Mouse (Mus musculus) mouse embryonic stem cell (cell line): Measurements from ENCODE around the gene Rnf10.
"Not testable (repeated sequence)": the region's sequence is repeated elsewhere in the genome, so short reads cannot be mapped to it uniquely, and the experiment has no call there.

Experiments used
- in situ Hi-C, 2 experiments: fragments of 300-500 bp; cut with MboI; formaldehyde crosslinking; loops; 1 replicate in 1 of 2; 3 replicates in 1 of 2; pipeline ENCODE4 v1.14.3; 2019 to 2020; ENCODE audit warnings: low sequenced_read_pairs in 2 of 2, low pct_unique_long_range_greater_than_20kb in 1 of 2, mixed read lengths in 1 of 2; ENCODE audit not compliant: unreplicated experiment in 1 of 2

Rnf10 gene

DNA sequence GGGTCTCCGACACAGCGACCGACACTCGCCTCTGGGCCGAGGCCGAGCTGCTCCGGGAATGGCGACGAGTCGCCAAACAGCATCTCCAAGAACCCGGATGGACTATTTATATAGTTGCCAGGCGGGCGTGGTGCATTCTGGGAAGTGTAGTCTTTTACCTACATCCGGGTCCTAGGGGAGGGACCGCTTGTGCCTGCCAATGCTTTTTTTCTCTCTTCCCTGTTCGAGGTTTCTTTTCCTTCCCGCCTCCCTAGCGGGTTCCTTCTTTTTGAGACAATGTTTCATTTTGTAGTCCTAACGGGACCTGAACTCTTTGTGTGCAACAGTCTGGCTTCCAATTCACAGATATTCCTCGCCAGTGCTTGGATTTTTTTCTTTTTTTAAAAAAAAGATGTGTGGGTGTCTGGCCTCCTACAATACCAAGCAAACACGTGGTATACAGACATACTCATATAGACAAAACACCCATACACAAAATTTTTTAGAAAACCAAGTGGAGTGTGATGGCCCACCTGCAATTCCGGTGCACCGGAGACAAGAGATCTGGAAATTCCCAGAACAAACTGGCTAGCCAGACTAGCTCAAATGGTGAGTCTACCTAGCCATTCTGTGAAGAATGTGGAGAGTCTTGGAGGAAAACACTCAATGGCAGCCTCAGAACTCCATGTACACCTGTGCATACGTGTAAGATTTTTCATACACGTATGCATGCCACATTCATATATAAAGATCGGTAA is at the start of gene Rnf10:
TSS of gene Rnf10 (minus strand) at position 87 of the 737 bp plus-strand sequence.
- in situ Hi-C loops = no loop called here

DNA sequence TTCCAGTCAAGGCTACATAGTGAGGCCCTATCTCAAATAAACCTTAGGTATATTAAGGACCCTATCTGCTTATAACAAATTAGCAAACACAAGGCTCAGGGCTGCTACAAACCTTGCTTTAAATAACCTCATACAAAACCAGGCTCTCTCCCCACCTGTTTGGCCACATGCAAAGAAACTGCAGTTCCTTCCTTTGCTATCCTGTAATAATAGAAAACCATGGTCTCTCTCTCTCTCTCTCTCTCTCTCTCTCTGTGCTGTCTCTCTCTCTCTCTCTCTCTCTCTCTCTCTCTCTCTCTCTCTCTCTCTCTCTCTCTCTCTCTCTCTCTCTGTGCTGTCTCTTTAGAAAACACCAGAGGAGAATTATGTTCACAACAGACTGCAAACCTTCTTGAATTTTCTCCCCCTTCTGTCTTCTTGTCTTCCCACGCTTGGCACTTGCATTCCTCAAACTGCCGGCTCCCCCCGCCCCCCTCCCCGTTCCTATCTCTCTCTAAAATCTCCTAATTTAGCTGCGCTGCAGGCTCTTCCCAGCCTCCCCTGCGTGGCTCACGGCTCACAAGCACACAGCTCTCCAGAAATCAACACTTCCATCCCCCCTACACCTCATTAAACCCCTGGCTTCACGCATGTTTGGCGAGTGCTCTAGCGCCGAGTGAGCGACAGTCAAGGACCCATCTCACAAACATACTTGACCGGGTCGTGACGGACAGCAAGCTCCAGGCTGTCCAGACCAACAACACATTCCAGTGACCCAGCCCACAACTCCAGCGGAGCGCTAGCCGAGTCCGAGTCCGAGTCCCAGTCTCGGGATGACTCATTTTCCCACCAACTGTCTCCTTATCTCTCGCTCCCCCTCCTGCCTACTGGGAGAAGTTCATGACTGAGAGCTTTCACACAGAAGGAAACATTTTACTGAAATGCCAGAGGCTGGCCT is 46.6 kb upstream of the Rnf10 start:
- in situ Hi-C loops = no loop called here

DNA sequence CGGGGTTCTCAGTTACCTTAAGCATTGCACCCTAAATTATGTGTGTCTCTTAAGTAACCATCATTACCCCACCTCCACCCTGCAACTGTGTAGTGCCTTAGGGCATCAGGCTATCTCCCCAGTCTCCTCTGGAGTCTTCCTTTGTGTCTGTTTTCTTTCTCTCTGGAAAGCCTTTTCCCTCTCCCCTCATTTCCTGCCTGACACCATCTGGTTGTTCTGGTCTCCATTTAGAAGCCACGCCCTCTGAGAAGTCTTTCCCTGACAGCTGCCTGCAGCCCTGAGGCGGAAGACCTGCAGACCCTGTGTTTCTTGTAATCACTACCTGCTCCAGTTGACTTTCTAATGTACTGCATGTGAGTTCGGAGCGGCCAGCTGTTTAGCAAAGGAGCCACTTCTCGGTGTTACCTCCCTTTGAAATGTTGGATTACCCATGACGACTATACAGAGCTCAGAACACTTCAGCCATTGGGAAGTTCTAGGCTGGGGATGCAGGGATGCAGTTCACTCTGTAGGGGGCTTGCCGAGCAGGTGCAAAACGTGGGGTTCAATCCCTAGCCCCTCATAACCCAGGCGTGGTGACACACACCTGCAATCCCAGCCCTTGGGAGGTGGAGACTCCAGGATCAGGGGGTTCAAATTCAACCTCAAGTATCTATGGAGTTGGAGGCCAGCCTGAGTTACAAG is 45.1 kb upstream of the Rnf10 start:
- in situ Hi-C loops = no loop called here

DNA sequence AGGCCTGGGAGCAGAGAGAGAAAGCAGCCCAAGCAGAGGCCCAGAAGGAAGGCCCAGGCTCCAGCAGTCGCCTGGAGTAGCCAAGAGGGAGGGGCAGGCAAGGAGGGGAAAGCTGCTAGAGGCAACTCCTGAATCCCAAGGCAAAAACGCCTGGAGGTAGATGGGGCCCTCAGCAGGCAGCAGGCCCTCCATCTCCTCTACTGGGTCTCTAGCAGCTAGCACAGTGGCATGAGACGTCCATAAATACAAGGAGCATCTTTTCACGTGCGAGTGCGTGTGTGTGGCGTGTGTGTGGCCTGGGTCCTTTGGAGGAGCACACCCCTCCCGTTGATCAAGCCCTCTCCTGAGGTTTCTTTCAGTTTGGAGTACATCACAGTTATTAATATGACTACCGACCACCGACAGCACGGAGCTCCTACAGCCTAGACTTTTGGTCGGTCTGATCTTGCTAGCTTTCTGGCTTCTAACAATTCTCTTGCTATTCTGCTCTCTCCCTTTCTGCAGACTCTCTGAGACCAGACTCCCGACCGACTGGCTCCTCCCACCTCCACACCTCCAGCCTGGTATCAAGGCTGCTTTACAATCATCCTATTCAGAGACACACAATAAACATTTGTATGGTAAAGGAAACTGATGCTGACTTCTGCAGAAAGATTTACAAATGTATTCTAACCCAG is 44.4 kb upstream of the Rnf10 start:
- in situ Hi-C loops = no loop called here

DNA sequence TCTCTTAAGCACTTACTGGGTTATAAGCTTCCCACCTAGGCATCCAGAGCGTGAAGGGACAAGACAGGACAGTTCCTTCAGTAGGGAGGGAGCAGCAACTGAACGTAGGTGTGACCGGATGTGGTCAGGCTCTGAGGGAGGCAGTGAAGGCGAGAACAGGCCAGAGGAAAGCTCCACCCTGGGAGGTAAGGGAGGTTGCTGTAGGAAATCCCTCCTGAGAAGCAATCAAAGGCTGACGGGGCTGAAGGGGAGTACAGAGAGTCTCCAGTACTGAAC is 40.9 kb upstream of the Rnf10 start:
- in situ Hi-C loops = no loop called here

DNA sequence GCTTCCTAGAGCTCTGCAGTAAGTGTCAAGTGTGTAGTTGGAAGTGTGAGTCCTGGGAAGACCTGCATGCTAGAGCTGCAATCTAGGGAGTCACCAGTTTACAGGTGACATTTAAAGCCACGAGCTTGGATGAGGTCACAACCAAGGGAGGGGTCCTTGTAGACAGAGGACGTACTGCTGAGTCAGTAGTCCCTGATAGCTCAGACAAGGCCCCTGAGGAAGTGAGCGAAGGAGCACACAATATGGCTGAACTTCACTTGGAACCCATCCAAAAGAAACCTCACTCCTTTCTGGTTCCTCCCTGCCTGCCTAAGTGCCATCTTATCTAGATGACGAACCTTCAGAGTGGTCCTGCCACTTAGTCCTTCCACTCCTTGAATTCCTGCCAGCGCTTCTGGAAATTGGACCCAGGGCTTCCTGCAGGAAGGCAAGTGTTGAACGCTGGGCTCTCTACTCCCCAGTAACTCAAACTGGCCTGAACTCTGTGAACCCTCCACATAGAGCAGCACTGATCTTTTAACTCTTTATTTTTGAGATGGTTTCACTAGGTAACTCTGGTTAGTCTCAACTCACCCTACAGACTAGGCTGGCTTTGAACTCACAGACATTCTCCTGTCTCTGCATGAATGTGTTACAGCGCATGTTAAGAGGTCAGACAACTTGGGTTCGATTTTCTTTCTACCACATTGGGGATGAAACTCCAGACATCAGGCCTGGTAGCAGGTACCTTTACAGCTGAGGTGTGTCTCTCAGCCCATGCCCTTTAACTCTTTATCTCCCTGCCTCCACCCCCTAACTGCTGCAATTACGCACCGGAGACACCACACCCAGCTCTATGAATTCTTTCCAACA is 40.3 kb upstream of the Rnf10 start:
- in situ Hi-C loops = no loop called here

DNA sequence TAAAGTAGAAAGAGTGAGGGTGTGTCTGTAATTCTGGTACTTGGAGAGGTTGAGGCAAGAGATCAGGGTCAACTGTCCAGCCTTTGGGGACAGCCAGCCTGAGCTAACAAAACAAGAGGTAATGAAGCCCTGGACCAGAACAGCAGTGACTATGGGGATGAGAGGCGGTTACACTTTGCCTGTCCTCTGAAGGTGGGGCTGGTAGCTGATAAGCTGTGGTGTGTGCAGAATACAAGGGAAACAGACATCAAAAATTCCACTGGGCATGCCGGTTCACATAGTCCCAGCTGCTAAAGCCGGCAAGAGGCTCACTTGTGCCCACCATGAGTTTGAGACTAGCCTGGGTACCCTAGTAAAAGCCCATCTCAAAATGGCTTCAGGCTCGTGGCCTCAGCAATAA is 39.7 kb upstream of the Rnf10 start:
- in situ Hi-C loops = no loop called here

DNA sequence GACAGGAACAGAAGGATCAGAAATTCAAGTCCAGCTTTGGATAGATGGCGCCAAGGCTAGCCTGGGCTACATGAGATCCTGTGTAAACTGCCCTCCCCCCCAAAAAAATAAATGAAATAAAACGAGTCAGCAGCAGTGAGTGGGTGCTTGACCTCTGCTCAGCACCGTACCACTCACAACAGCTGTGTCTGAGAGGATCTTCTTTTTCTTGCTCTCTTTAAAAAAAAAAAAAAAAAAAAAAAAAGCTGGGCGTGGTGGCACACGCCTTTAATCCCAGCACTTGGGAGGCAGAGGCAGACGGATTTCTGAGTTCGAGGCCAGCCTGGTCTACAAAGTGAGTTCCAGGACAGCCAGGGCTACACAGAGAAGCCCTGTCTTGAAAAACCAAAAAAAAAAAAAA is 29.5 kb upstream of the Rnf10 start:
- in situ Hi-C loops = not testable (repeated sequence)

DNA sequence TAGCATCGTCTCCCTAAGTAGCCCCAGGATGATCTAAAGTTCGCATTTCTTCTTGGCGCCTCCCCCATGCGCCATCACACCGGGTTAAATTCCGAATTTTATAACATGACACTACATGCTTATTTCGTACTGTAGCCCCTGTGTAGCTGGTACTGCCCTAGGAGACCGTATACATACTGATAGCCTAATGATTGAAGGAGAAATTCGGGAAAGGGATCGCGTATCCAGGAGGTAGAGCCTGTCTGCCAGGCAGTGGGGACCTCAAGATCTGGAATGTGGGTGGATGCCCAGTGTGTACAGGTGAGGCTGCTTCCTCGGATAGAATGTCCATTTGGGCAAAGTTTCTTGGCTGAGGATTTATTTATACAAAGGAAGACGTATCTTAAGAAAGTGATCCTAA is 28.9 kb upstream of the Rnf10 start:
- in situ Hi-C loops = no loop called here

DNA sequence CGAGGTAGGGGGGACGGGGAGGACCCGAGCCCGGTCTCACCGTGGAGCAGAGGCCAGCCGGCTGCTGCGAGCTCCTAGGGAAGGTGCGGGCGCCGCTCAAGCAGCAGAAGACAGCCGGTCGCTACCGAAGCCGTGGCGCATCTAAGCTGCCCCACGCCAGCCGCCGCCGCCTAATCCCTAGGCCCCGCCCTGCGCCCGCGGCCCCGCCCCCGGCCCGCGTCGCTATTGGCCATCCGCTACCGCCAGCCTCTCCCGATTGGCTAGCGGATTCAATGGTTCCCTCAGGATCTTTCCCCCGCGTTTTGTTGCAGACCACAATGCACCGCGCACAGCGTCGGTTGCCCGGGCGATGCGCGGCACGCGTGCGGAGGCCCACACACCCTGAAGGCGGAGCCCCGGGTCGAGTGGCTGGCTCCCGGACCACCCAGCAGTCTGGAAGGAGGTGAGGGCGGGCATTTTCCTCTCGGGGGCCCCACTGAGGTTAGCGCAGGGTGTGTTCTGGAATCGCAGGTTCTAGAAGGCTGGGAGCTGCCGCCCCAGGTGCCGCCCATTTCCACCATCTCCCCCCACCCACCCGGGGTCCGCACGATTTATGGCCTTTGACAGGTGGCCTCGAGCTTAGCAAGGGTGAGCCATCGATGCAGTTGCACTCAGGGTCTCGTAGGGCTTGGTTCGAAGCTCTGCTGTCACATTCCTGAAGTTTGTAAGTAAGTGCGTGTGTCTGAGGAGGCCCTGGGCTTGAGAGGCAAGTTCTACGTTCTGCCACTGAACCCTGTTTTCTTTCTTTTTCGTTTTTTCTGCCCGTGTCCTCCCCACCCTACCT is 28.3 kb upstream of the Rnf10 start, which contains the start of gene Dynll1:
TSS of gene Dynll1 (minus strand) at position 208 of the 823 bp plus-strand sequence.
- in situ Hi-C loops = no loop called here

DNA sequence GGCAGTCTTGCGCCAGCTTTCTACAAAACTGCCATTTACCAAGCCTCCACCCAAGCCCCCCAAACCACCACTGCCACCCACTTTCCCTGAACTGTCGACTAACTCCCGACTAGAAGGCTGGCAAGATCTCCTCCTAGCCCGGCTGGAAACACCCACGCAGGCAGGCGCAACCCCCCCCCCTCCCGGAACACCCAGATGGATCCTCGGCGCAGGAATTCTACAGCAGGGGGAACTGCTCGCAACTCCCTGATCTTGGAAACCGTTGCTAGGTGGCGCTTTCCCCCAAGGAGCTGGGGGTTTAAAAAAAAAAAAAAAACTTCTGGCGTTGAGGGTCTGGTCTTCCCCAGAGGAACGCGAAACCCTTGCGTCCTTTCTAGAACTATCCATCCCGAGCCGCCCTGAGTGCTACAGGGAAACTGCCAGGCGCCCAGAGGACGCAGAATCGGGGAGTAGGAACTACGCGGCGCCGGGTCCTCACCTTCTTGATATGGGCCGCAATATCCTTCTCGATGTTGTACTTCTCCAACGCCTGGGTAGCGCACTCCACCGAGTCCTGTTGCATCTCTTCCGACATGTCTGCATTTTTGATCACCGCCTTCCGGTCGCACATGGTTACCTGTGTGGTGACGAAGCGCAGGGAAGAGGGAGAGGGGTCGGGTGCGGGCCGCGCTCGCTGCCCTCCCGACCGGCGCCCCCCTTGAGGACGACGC is 27.5 kb upstream of the Rnf10 start:
- in situ Hi-C loops = no loop called here

DNA sequence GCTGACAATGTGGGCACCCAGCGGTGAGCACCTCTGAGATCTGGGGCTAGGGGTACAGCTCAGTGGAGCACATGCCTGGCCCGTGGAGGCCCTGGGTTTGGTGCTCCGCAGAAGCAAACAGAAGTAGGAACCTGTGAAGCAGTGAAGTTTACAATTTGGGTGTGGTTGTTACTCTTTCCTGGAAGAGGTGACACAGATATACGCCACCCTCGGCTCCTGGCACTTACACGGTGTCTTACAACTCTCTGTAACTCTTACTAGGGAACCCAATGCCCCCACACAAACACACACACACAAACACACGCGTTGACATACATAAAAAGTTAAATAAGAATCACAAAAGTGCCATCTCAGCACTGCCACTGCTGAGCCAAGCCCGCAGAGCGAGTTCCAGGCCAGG is 23.6 kb upstream of the Rnf10 start:
- in situ Hi-C loops = no loop called here

DNA sequence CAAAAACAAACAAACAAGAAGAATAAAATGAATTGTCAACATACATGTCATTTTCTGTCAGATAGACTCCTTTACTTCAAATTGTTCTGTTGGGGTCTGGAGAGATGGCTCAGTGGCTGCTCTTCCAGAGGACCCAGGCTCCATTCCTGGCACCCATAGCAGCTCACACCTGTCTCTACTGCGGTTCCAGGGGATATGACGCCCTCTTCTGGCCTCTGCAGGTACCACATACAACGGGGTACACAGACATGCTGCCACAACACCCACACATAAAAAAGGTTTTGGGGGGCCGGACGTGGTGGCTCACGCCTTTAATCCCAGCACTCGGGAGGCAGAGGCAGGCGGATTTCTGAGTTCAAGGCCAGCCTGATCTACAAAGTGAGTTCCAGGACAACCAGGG is 21.5 kb upstream of the Rnf10 start:
- in situ Hi-C loops = no loop called here

DNA sequence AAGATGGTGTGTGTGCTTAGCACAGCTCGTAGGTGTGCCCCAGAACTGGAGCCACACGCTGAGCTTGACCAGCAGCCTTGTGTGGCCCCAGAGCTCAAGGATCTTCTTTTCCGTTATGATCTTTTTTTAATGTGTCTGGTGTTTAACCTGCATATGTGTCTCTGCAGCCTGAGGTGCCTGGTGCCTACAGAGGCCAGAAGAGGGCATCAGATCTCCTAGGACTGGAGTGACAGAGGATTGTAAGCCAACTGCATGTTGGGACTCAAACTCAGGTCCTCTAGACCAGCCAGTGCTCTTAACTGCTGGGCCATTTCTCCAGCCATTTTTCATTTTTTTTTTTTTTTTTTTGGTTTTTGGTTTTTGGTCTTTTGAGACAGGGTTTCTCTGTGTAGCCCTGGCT is 12.0 kb upstream of the Rnf10 start:
- in situ Hi-C loops = loop anchor here in 1 of 2 experiments (10.0 kb wide), 1 partner anchor 190 kb away; no protein-coding TSS in a partner anchor

DNA sequence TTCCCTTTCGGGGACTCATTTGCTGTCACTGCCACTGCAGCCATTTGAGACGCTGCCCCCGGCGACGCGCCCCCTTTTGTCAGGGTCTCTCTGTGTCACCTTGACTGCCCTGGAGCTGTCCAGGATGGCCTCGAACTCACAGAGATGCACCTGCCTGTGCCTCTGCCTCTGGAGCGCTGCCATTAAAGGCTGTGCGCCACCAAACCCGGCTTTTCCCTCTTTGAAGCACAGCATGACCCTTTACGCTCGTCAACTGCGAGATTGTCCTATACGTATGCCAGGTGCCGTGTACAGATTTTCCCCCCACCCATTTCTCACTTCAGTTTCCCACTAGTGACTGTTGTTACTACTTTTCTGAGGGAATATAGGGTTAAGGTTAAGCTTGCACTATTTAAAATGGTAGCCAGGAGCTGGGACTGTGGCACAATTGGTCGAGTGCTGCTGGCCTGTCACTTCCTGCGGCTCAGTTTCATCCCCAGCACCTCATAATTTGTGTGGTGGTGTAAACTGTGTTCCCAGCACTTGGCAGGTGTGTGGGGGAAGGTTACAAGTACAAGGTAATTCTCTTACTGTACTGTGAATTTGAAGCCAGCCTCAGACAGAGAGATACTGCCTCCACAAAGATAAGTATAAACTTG is 7.5 kb upstream of the Rnf10 start:
- in situ Hi-C loops = loop anchor here in 1 of 2 experiments (10.0 kb wide), 1 partner anchor 195 kb away; no protein-coding TSS in a partner anchor
